Mouse (Mus musculus) kidney, adult 2 months (tissue): Measurements from ENCODE around the gene Arrdc1.
A peak's percentile ranks its signal among the peaks of the same experiment; 100 is the strongest.

Source experiments
- CTCF ChIP-seq: fragments of 200-500 bp; conservative IDR thresholded peaks from 2 replicates; pipeline ENCODE4 v1.5.1; 2011; ENCODE audit warnings: low read depth, mild to moderate bottlenecking, control low read depth, low read length, moderate library complexity, mixed read lengths; ENCODE audit not compliant: insufficient read depth, insufficient read length
- POLR2A ChIP-seq: fragments of 200-500 bp; IDR thresholded peaks from one replicate; pipeline ENCODE4 v1.6.1; 2011; ENCODE audit warnings: low read depth, low read length, control low read depth

DNA sequence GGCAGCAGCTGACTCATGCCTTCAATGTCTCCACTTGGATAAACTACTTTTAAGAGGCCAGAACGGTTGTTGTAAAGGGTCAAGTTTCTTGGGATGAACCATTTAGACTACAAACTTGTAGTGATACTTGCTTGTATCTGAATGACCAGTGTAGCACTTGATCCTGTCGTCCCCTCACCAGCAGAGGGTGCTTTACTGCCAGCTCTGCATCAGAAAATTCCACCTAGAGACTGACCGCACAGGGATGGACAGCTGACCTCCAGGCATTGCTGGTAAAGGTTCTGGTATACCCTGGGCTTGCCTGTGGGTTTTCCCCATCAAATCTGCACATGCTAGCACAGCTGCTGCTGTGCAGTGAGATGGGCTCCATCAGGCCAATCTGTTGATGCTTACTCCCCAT is 25.9 kb upstream of the Arrdc1 start:
- TF ChIP-seq CTCF (peak; percentile 76), POLR2A (no peak)
